Mouse (Mus musculus) liver, postnatal 0 days (tissue): ENCODE results near the gene Dhx34. TPM values are rescaled to one million over a fixed set of nuclear protein-coding genes. Genes with fewer than 3 reads are reported as not detected.
"Not testable (repeated sequence)": the region's sequence is repeated elsewhere in the genome, so short reads cannot be mapped to it uniquely, and the experiment has no call there.

Source experiments
- ATAC-seq: fragments of 200-750 bp; cut with Nextera tagmentation; 2 replicates; pipeline ENCODE4 v1.8.0; 2017; ENCODE audit warnings: mild to moderate bottlenecking, moderate library complexity
- DNase-seq: peaks from one replicate; pipeline ENCODE4 v3.0.0-alpha.2; 2016
- H3K27ac ChIP-seq: fragments of 300-500 bp; sonication (generic); 2 replicates; pipeline ENCODE4 v1.5.1; 2014; ENCODE audit warnings: antibody characterized with exemption, moderate library complexity, mild to moderate bottlenecking, low read depth
- H3K27me3 ChIP-seq: fragments of 300-500 bp; sonication (generic); 2 replicates; pipeline ENCODE4 v1.6.1; 2014; ENCODE audit warnings: low read length, control low read depth, mixed read lengths; ENCODE audit not compliant: insufficient read depth
- H3K36me3 ChIP-seq: fragments of 300-500 bp; sonication (generic); replicated peaks from 2 replicates; pipeline ENCODE4 v1.6.1; 2014; ENCODE audit warnings: mild to moderate bottlenecking, control low read depth, low read length, moderate library complexity, mixed read lengths; ENCODE audit not compliant: insufficient read depth
- H3K4me1 ChIP-seq: fragments of 300-500 bp; sonication (generic); 2 replicates; pipeline ENCODE4 v1.6.1; 2014; ENCODE audit warnings: antibody characterized with exemption, mild to moderate bottlenecking, control low read depth; ENCODE audit not compliant: insufficient read depth
- H3K4me2 ChIP-seq: fragments of 300-500 bp; sonication (generic); 2 replicates; pipeline ENCODE4 v1.6.1; 2014; ENCODE audit warnings: low read depth, mild to moderate bottlenecking, low read length, moderate library complexity, mixed read lengths
- H3K4me3 ChIP-seq: fragments of 300-500 bp; sonication (generic); 2 replicates; pipeline ENCODE4 v1.5.1; 2014; ENCODE audit warnings: low read depth, low read length
- H3K9ac ChIP-seq: fragments of 300-500 bp; sonication (generic); replicated peaks from 2 replicates; pipeline ENCODE4 v1.6.1; 2014; ENCODE audit warnings: mild to moderate bottlenecking, moderate library complexity
- H3K9me3 ChIP-seq: fragments of 300-500 bp; sonication (generic); 2 replicates; pipeline ENCODE4 v1.6.1; 2016; ENCODE audit warnings: mild to moderate bottlenecking, control low read depth, low read length, mixed read lengths
- CTCF ChIP-seq: sonication (generic); IDR thresholded peaks from 2 replicates; pipeline ENCODE4 v1.5.1; 2016; ENCODE audit warnings: antibody characterized with exemption, low read depth
- EP300 ChIP-seq: IDR thresholded peaks from 2 replicates; pipeline ENCODE4 v1.6.1; 2016; ENCODE audit warnings: antibody characterized with exemption, low read depth, mild to moderate bottlenecking
- WGBS: fragments of 180-500 bp; shearing (Covaris S2); extraction: QIAGEN DNeasy Blood & Tissue Kit; methylation state at CpG from one replicate; pipeline ENCODE4 v1.1.7; 2014; ENCODE audit not compliant: insufficient replicate concordance; 5-methylcytosine and 5-hydroxymethylcytosine counted together
- polyA plus RNA-seq: library from polyadenylated mRNA; unstranded; fragments of >200 nt; fragmentation: Nextera tagmentation; extraction: Ambion mirVana; gene quantifications from 2 replicates; pipeline ENCODE4 v1.2.1, GENCODE M21; 2015

Gene Dhx34
- polyA plus RNA-seq, 1 experiment from 2014 or later: 3.6 TPM

DNA sequence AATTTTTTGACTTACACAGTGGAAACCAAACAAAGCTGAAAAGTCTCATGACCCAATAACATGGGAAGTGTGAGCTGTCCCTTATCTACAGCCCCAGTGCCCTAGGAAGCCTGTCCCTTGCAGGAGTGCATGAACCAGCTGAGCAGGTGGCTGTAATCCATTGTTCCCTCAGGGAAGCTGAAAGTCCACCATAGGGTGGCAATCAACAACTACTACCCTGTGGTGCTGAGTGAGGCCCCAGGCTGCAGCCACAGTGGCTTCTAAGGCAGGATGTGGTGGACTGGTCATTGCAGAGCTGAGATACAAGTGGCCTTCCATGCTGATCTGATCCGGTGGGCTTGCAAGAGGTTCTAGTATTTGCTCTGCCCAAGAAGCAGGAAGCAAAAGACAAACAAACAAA is 39.3 kb upstream of the Dhx34 start:
- H3K27ac ChIP-seq: no peak overlapping the region; the same call in 1 of the 2 replicates
- H3K9me3 ChIP-seq: no peaks in the 10 kb centered on the region
- ATAC-seq (peak; percentile 19; the same call in 1 of the 2 replicates), DNase-seq (no peak)
- H3K4me1 ChIP-seq: no peaks in the 10 kb centered on the region
- H3K27me3 ChIP-seq: no peaks in the 10 kb centered on the region
- no peak overlapping the region for H3K4me2 ChIP-seq
- H3K4me3 ChIP-seq: no peak overlapping the region
- H3K36me3 ChIP-seq: no peaks in the 10 kb centered on the region
- WGBS: 37% methylated on average over 1 of the region's 1 CpGs
- H3K9ac ChIP-seq: no peak overlapping the region
- TF ChIP-seq EP300: no peak
- TF ChIP-seq CTCF: no peak

- Histone ChIP-seq H3K27me3 (no peaks in the 10 kb centered on the region), H3K9me3 (no peaks in the 10 kb centered on the region), H3K9ac (0 out of 2 replicates have a peak within 1 kb of the TSS, but pooled peaks have one; percentile 6), H3K4me2 (peak within 1 kb of the TSS; percentile 29; the same call in 1 of the 2 replicates), H3K4me3 (peak within 1 kb of the TSS; percentile 35), H3K4me1 (peaks cover 1% of the 10 kb centered on the region; the same call in 1 of the 2 replicates), H3K27ac (peak within 1 kb of the TSS; percentile 74), H3K36me3 (no peaks in the 10 kb centered on the region)
- no peak for TF ChIP-seq EP300
- no peak for TF ChIP-seq CTCF
- DNase-seq: no peak
- 64% methylated on average over 5 of the region's 5 CpGs for WGBS
- no peak for ATAC-seq
These were observed 37.3 kb upstream of the Dhx34 start, which contains the start of gene C5ar1 for GRCm38 (mm10) chr7:16259110-16259590. Gene C5ar1 (minus strand): TSS chr7:16259540.

GRCm38 (mm10) chr7:16257830-16258229 is 36.0 kb upstream of the Dhx34 start:
- Histone ChIP-seq H3K4me2 (0 out of 2 replicates have a peak overlapping the region, but pooled peaks have one; percentile 9), H3K4me3 (peak overlapping the region; percentile 35), H3K36me3 (no peaks in the 10 kb centered on the region), H3K9ac (no peak overlapping the region), H3K27me3 (no peaks in the 10 kb centered on the region), H3K4me1 (peaks cover 3% of the 10 kb centered on the region; the same call in 1 of the 2 replicates), H3K9me3 (no peaks in the 10 kb centered on the region), H3K27ac (peak overlapping the region; percentile 74)
- no peak for TF ChIP-seq EP300
- no peak for TF ChIP-seq CTCF
- peak; percentile 52; the same call in 1 of the 2 replicates for ATAC-seq
- DNase-seq: no peak
- 64% methylated on average over 11 of the region's 11 CpGs for WGBS

GRCm38 (mm10) chr7:16255963-16256362 is 34.1 kb upstream of the Dhx34 start:
- not testable (repeated sequence) for H3K9me3 ChIP-seq, H3K4me1 ChIP-seq, H3K4me3 ChIP-seq, H3K4me2 ChIP-seq, H3K27me3 ChIP-seq, H3K9ac ChIP-seq, ATAC-seq, H3K36me3 ChIP-seq, DNase-seq, H3K27ac ChIP-seq
- WGBS: 77% methylated on average over 4 of the region's 4 CpGs

DNA sequence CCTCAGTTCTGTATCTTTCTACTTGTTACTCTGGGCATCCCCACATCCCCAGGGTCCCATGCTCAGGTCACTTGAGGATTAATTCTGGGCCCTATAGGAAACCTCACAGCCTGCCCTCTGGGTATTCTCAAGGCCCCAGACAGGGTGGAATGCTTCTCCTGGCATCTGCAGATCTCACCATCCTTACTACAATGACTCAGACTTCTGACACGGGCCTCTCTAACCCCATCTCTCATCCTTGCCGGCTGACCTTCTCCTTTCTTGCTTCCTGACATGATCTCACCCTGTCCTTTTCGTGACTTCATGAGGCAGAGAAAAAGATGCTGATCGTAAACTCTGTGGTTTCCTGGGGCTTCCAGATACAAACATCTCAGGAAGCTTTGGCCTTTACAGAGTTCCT is 32.4 kb upstream of the Dhx34 start:
- no peak overlapping the region for H3K9ac ChIP-seq
- H3K4me3 ChIP-seq: no peak overlapping the region
- H3K36me3 ChIP-seq: no peaks in the 10 kb centered on the region
- H3K9me3 ChIP-seq: no peaks in the 10 kb centered on the region
- no peaks in the 10 kb centered on the region for H3K27me3 ChIP-seq
- WGBS: 11% methylated on average over 4 of the region's 4 CpGs
- peak; percentile 72; the same call in 1 of the 2 replicates for ATAC-seq
- DNase-seq: no peak
- no peak overlapping the region for H3K4me2 ChIP-seq
- peak overlapping the region; percentile 22; the same call in 1 of the 2 replicates for H3K27ac ChIP-seq
- no peak for TF ChIP-seq CTCF
- no peak for TF ChIP-seq EP300
- peaks cover 6% of the 10 kb centered on the region; the same call in 1 of the 2 replicates for H3K4me1 ChIP-seq

- ATAC-seq: peak; percentile 19; the same call in 1 of the 2 replicates
- no peak overlapping the region for H3K4me3 ChIP-seq
- no peaks in the 10 kb centered on the region for H3K36me3 ChIP-seq
- H3K27ac ChIP-seq: no peak overlapping the region
- no peaks in the 10 kb centered on the region for H3K27me3 ChIP-seq
- no peaks in the 10 kb centered on the region for H3K9me3 ChIP-seq
- no peak for DNase-seq
- TF ChIP-seq CTCF (no peak), EP300 (no peak)
- 21% methylated on average over 5 of the region's 5 CpGs for WGBS
- H3K4me1 ChIP-seq: peaks cover 6% of the 10 kb centered on the region; the same call in 1 of the 2 replicates
- H3K9ac ChIP-seq: no peak overlapping the region
- H3K4me2 ChIP-seq: peak overlapping the region; percentile 23; the same call in 1 of the 2 replicates
These were observed 28.9 kb upstream of the Dhx34 start for GRCm38 (mm10) chr7:16250687-16251086.
